Mouse (Mus musculus) urinary bladder, adult 18-20 months (tissue): ENCODE results near the gene Hsd17b2.
A peak's percentile ranks its signal among the peaks of the same experiment; 100 is the strongest.
"Not testable (repeated sequence)": the region's sequence is repeated elsewhere in the genome, so short reads cannot be mapped to it uniquely, and the experiment has no call there.

Experiments
- DNase-seq, 2 experiments: peaks; one replicate each; pipeline ENCODE4 v3.0.0; 2022; ENCODE audit warnings: low spot score in 2 of 2, mixed read lengths in 2 of 2

Hsd17b2 gene

GRCm38 (mm10) chr8:117714604-117715003, 12.9 kb downstream of the Hsd17b2 start:
- no peak for DNase-seq

GRCm38 (mm10) chr8:117715896-117716295, 14.2 kb downstream of the Hsd17b2 start:
- no peak for DNase-seq

- no peak for DNase-seq
Measured at GRCm38 (mm10) chr8:117718152-117718860, 16.6 kb downstream of the Hsd17b2 start.

- DNase-seq = no peak
Measured at GRCm38 (mm10) chr8:117726467-117726866, 24.8 kb downstream of the Hsd17b2 start.

GRCm38 (mm10) chr8:117727561-117727960, 25.9 kb downstream of the Hsd17b2 start:
- no peak for DNase-seq

- DNase-seq = no peak
Measured at GRCm38 (mm10) chr8:117728234-117728633, 26.5 kb downstream of the Hsd17b2 start.

- peak; percentile 24 to 29 for DNase-seq
Measured at GRCm38 (mm10) chr8:117730980-117731379, 29.3 kb downstream of the Hsd17b2 start.

GRCm38 (mm10) chr8:117736657-117737175, 35.0 kb downstream of the Hsd17b2 start:
- no peak for DNase-seq

- DNase-seq = not testable (repeated sequence)
Measured at GRCm38 (mm10) chr8:117738206-117738605, 36.5 kb downstream of the Hsd17b2 start.

GRCm38 (mm10) chr8:117740387-117740998, 38.8 kb downstream of the Hsd17b2 start:
- DNase-seq = no peak

GRCm38 (mm10) chr8:117742431-117743012, 40.8 kb downstream of the Hsd17b2 start:
- peak in 1 of 2 experiments; percentile 35 for DNase-seq

- DNase-seq = no peak
Measured at GRCm38 (mm10) chr8:117746651-117747050, 44.9 kb downstream of the Hsd17b2 start.

- no peak for DNase-seq
Measured at GRCm38 (mm10) chr8:117747428-117747827, 45.7 kb downstream of the Hsd17b2 start.

- DNase-seq = no peak
Measured at GRCm38 (mm10) chr8:117747886-117748730, 46.4 kb downstream of the Hsd17b2 start.

GRCm38 (mm10) chr8:117749436-117749835, 47.7 kb downstream of the Hsd17b2 start:
- DNase-seq = no peak

- DNase-seq = no peak
Measured at GRCm38 (mm10) chr8:117757900-117758299, 56.2 kb downstream of the Hsd17b2 start.

GRCm38 (mm10) chr8:117762776-117763175, 61.1 kb downstream of the Hsd17b2 start:
- no peak for DNase-seq

- no peak for DNase-seq
Measured at GRCm38 (mm10) chr8:117764625-117765024, 62.9 kb downstream of the Hsd17b2 start.

- no peak for DNase-seq
Measured at GRCm38 (mm10) chr8:117765947-117766346, 64.2 kb downstream of the Hsd17b2 start.

GRCm38 (mm10) chr8:117768971-117769370, 67.3 kb downstream of the Hsd17b2 start:
- no peak for DNase-seq

GRCm38 (mm10) chr8:117771115-117771836, 69.6 kb downstream of the Hsd17b2 start:
- no peak for DNase-seq
